Mouse (Mus musculus) heart, adult 2 months (tissue): ENCODE data around the gene Elp4.

ENCODE experiments used
- CTCF ChIP-seq: fragments of 200-600 bp; IDR thresholded peaks from 2 replicates; pipeline ENCODE4 v1.8.1; 2022; ENCODE audit warnings: antibody characterized with exemption, mild to moderate bottlenecking, moderate library complexity
- POLR2A ChIP-seq: fragments of 200-500 bp; IDR thresholded peaks from 2 replicates; pipeline ENCODE4 v1.6.1; 2011; ENCODE audit warnings: mild to moderate bottlenecking, low read depth, low read length, control low read depth; ENCODE audit not compliant: insufficient read depth

- TF ChIP-seq POLR2A (no peak), CTCF (no peak)
Observed at GRCm38 (mm10) chr2:105669881-105670730, 234.3 kb downstream of the Elp4 start.
